Mouse (Mus musculus) liver, adult 2 months (tissue): Measurements from ENCODE around the gene Marf1.

Experiments used
- CTCF ChIP-seq: fragments of 200-500 bp; IDR thresholded peaks from 2 replicates; pipeline ENCODE4 v1.5.1; 2011; ENCODE audit warnings: low read depth, low read length, control low read depth
- POLR2A ChIP-seq: fragments of 200-500 bp; IDR thresholded peaks from 2 replicates; pipeline ENCODE4 v1.6.1; 2011; ENCODE audit warnings: low read length, control low read depth; ENCODE audit not compliant: insufficient read depth; ENCODE audit errors: extremely low read depth

GRCm38 (mm10) chr16:14185516-14185915 is 22.4 kb upstream of the Marf1 start:
- TF ChIP-seq CTCF (no peak), POLR2A (no peak)
